Mouse (Mus musculus) lung, adult 2 months (tissue): Measurements from ENCODE around the gene Plod2.

Experiments used
- CTCF ChIP-seq: fragments of 200-500 bp; IDR thresholded peaks from 2 replicates; pipeline ENCODE4 v1.5.1; 2011; ENCODE audit warnings: mild to moderate bottlenecking, low read length, control low read depth; ENCODE audit not compliant: insufficient read depth
- POLR2A ChIP-seq: fragments of 200-500 bp; IDR thresholded peaks from 2 replicates; pipeline ENCODE4 v1.6.1; 2011; ENCODE audit warnings: low read depth, mild to moderate bottlenecking, control low read depth, low read length, borderline replicate concordance; ENCODE audit errors: extremely low read depth

DNA sequence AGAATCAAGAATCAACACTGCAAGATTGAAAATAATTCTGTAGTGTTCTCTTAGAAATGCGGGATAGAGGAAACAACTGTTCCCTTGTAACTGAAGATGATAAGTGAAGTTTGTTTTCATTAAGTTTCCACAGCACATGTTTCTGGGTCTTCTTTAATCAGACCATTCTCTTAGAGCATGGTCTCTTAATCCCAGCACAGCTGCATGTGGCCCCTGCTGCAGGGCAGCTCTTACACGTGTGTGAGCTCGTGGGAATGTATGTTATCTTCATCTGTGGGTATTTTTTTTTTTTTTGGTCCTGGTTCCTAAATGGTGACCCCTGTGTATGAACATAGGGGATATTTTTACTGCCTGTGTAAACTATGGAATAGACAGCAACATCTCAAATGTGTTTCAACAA, 24.2 kb downstream of the Plod2 start:
- TF ChIP-seq CTCF (no peak), POLR2A (no peak)
